Mouse (Mus musculus): ENCODE results near the gene Brsk2.

GRCm38 (mm10) chr7:142025926-142026325 lies 76.4 kb downstream of the Brsk2 start:
- no peak for TF ChIP-seq CTCF (IDR thresholded peaks at IDR 0.05; ENCODE audit: control insufficient read depth, insufficient read depth, insufficient replicate concordance, low read depth, low read length)
- TF ChIP-seq POLR2A (IDR thresholded peaks at IDR 0.05; ENCODE audit: control insufficient read depth, low read depth, low read length) = no peak

Measured in testis, adult 2 months (tissue).